Mouse (Mus musculus): ENCODE measurements at regions not wholly inside any gene's neighbourhood (a gene's known extent, or its start where the extent isn't known, plus 50 kb on each side); places are given as distances from the start of the nearest gene placed in this dataset.

GRCm38 (mm10) chrX:99292758-99293157, 156.8 kb downstream of the Efnb1 start:
- TF ChIP-seq GATA1 (IDR thresholded peaks at IDR 0.05; ENCODE audit: borderline replicate concordance, low read length) = no peak
- no peak for TF ChIP-seq FLI1 (IDR thresholded peaks at IDR 0.05; ENCODE audit: low read length)
